Mouse (Mus musculus) cerebellum, postnatal 36 days (tissue): ENCODE data around the gene Mcm9.

ENCODE experiments used
- DNase-seq, 2 experiments: peaks; one replicate each; pipeline ENCODE4 v3.0.0; 2021 to 2022; ENCODE audit warnings: mixed read lengths in 2 of 2

The Mcm9 gene

GRCm38 (mm10) chr10:53493954-53494353 lies 136.3 kb downstream of the Mcm9 start:
- no peak for DNase-seq
